Mouse (Mus musculus): ENCODE results near the gene Cldn34b4. TPM values are rescaled to one million over a fixed set of nuclear protein-coding genes. Genes with fewer than 3 reads are reported as not detected.

The Cldn34b4 gene
- polyA plus RNA-seq (2017; shearing (Covaris generic)) = under 1 TPM in 1 of 2 experiments, not detected in 1; 0.26 TPM

GRCm38 (mm10) chrX:76393050-76393449 is at the start of gene Cldn34b4:
Gene Cldn34b4, plus strand, starts transcription at chrX:76393350.

Other genes with a start within 250 kb of the Cldn34b4 start
- gene Cldn34b3, start 129.0 kb upstream of the Cldn34b4 start, polyA plus RNA-seq (2017; shearing (Covaris generic)) = not detected
- not detected for gene Cldn34d, start 209.6 kb downstream of the Cldn34b4 start, polyA plus RNA-seq (2017; shearing (Covaris generic))

Measured in activated CD4-positive, CD25-positive, alpha-beta regulatory T cell (primary cell).